Mouse (Mus musculus): ENCODE measurements at regions not wholly inside any gene's neighbourhood (a gene's known extent, or its start where the extent isn't known, plus 50 kb on each side); places are given as distances from the start of the nearest gene placed in this dataset.
"Not testable (repeated sequence)": the region's sequence is repeated elsewhere in the genome, so short reads cannot be mapped to it uniquely, and the experiment has no call there.

GRCm38 (mm10) chrX:99732526-99732925 is 88.3 kb upstream of the Tmem28 start:
- no peak for DNase-seq

GRCm38 (mm10) chrX:99725101-99725500 is 95.7 kb upstream of the Tmem28 start:
- DNase-seq, result peak in 1 of 2 experiments; percentile 6

GRCm38 (mm10) chrX:99695366-99695765 is 125.5 kb upstream of the Tmem28 start:
- no peak for DNase-seq

- no peak for DNase-seq
Measured at GRCm38 (mm10) chrX:99690971-99691370, 129.8 kb upstream of the Tmem28 start.

GRCm38 (mm10) chrX:99689761-99690160 is 131.1 kb upstream of the Tmem28 start:
- no peak for DNase-seq

- not testable (repeated sequence) for DNase-seq
Measured at GRCm38 (mm10) chrX:99682491-99682890, 138.3 kb upstream of the Tmem28 start.

- DNase-seq, result no peak
Measured at GRCm38 (mm10) chrX:99667596-99667995, 153.2 kb upstream of the Tmem28 start.

- DNase-seq, result no peak
Measured at GRCm38 (mm10) chrX:99662566-99662965, 158.3 kb upstream of the Tmem28 start.

GRCm38 (mm10) chrX:99659496-99660140 is 161.2 kb upstream of the Tmem28 start:
- DNase-seq, result no peak

GRCm38 (mm10) chrX:99657790-99658451 is 162.9 kb upstream of the Tmem28 start:
- peak; percentile 19 to 34 for DNase-seq

GRCm38 (mm10) chrX:99656988-99657387 is 163.8 kb upstream of the Tmem28 start:
- no peak for DNase-seq

GRCm38 (mm10) chrX:99632211-99632775 is 161.2 kb upstream of the Pja1 start:
- no peak for DNase-seq

GRCm38 (mm10) chrX:99624515-99625179 is 153.6 kb upstream of the Pja1 start:
- no peak for DNase-seq

GRCm38 (mm10) chrX:99612130-99612759 is 141.2 kb upstream of the Pja1 start:
- DNase-seq, result no peak

GRCm38 (mm10) chrX:99610096-99610495 is 139.0 kb upstream of the Pja1 start:
- no peak for DNase-seq

- no peak for DNase-seq
Measured at GRCm38 (mm10) chrX:99609591-99609990, 138.5 kb upstream of the Pja1 start.

GRCm38 (mm10) chrX:99608284-99608692 is 137.2 kb upstream of the Pja1 start:
- no peak for DNase-seq

GRCm38 (mm10) chrX:99605084-99605824 is 134.2 kb upstream of the Pja1 start:
- no peak for DNase-seq

GRCm38 (mm10) chrX:99603714-99604113 is 132.6 kb upstream of the Pja1 start:
- no peak for DNase-seq

- no peak for DNase-seq
Measured at GRCm38 (mm10) chrX:99602268-99602885, 131.3 kb upstream of the Pja1 start.

GRCm38 (mm10) chrX:99595493-99595892 is 124.4 kb upstream of the Pja1 start:
- no peak for DNase-seq

All from spleen, adult 18-20 months (tissue).